Mouse (Mus musculus) MEL (cell line): ENCODE measurements around the gene Runx1.

Experiments
- ELF1 ChIP-seq: IDR thresholded peaks from 2 replicates; pipeline ENCODE4 v1.6.1; 2014; ENCODE audit warnings: low read depth, mild to moderate bottlenecking, inconsistent platforms, low read length, improper control_type of control experiment, moderate library complexity
- EP300 ChIP-seq, 2 experiments: IDR thresholded peaks; 2 replicates each; pipeline ENCODE4 v1.6.1; 2011; ENCODE audit warnings: improper control_type of control experiment in 2 of 2, low read length in 2 of 2, low read depth in 1 of 2, mild to moderate bottlenecking in 1 of 2
- GABPA ChIP-seq: IDR thresholded peaks from 2 replicates; pipeline ENCODE4 v1.6.1; 2012; ENCODE audit warnings: low read depth, mild to moderate bottlenecking, inconsistent platforms, low read length, improper control_type of control experiment, moderate library complexity
- MAFK ChIP-seq: IDR thresholded peaks from 2 replicates; pipeline ENCODE4 v1.6.1; 2011; ENCODE audit warnings: low read depth, mild to moderate bottlenecking, low read length, improper control_type of control experiment, borderline replicate concordance
- POLR2A ChIP-seq, 2 experiments: IDR thresholded peaks; 2 replicates each; pipeline ENCODE4 v1.6.1; 2011 to 2012; ENCODE audit warnings: low read length in 2 of 2, mild to moderate bottlenecking in 2 of 2, control low read depth in 1 of 2, improper control_type of control experiment in 1 of 2, low read depth in 1 of 2, moderate library complexity in 1 of 2; ENCODE audit not compliant: control insufficient read depth in 1 of 2, insufficient read depth in 1 of 2, poor library complexity in 1 of 2
- POLR2AphosphoS5 ChIP-seq: IDR thresholded peaks from 2 replicates; pipeline ENCODE4 v1.6.1; 2012; ENCODE audit warnings: low read depth, borderline replicate concordance, mild to moderate bottlenecking, inconsistent platforms, low read length, moderate library complexity, mixed read lengths
- USF1 ChIP-seq: IDR thresholded peaks from 2 replicates; pipeline ENCODE4 v1.6.1; 2014; ENCODE audit warnings: low read depth, mild to moderate bottlenecking, inconsistent platforms, low read length, improper control_type of control experiment, moderate library complexity
- ZC3H11A ChIP-seq: IDR thresholded peaks from 2 replicates; pipeline ENCODE4 v1.6.1; 2012; ENCODE audit warnings: low read depth, mild to moderate bottlenecking, inconsistent platforms, low read length, improper control_type of control experiment
- ZMIZ1 ChIP-seq: IDR thresholded peaks from 2 replicates; pipeline ENCODE4 v1.6.1; 2012; ENCODE audit warnings: low read depth, mild to moderate bottlenecking, inconsistent platforms, low read length, improper control_type of control experiment, moderate library complexity

DNA sequence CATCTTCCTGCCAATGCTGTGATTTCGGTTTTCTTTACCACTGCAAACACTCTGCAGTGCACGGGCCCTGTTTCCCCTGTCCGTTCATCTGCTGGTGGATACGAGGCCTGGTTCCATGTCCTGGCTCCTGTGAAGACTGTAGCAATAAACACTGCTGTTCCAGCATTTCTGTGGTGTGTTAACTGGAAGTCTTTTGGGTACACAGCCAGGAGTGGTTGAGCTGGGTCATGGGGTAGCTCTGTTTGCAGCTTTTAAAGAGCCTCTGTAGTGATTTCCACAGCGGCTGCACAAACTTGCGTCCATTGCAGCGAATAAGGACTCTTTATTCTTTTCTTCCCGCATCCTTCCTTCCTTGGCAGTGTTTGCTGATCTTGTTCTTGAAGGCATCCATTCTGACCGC is 248.6 kb downstream of the Runx1 start:
- TF ChIP-seq ZMIZ1: no peak
- no peak for TF ChIP-seq GABPA
- no peak for TF ChIP-seq EP300 (IDR thresholded peaks at IDR 0.05; ENCODE audit: low read depth in 1 of 2, low read length in 2 of 2)
- no peak for TF ChIP-seq MAFK
- TF ChIP-seq ZC3H11A: no peak
- no peak for TF ChIP-seq POLR2AphosphoS5
- TF ChIP-seq USF1: no peak
- no peak for TF ChIP-seq ELF1
- TF ChIP-seq POLR2A (IDR thresholded peaks at IDR 0.05; ENCODE audit: control insufficient read depth in 1 of 2, insufficient read depth in 1 of 2, low read depth in 1 of 2, low read length in 2 of 2, poor library complexity in 1 of 2): no peak
